Mouse (Mus musculus) lung, postnatal 25 days (tissue): Measurements from ENCODE around the gene Gm20388.
A peak's percentile ranks its signal among the peaks of the same experiment; 100 is the strongest.

Source experiments
- DNase-seq: peaks from one replicate; pipeline ENCODE4 v3.0.0; 2022; ENCODE audit warnings: low spot score

Gm20388 gene

GRCm38 (mm10) chr8:121360001-121360400, 1449.4 kb downstream of the Gm20388 start:
- no peak for DNase-seq

DNA sequence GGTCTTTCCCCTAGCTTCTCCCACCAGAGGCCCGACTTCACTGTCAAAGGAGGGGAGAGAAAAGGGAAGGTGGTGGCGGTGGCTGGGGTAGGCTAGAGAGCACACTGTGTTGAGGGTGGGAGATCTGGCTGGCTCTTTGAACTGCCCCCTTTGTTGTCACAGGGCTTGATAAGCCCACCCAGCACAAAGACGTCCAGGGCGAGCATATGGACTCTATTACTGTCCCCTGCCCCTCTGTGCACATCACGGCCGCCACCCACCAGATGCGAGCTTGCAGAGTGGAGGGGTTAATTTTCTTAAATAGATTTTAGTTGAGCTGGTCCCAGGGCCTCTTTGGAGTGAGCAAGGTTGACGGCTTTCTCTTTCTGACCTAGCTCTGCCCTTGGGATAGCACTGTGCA, 1450.5 kb downstream of the Gm20388 start:
- no peak for DNase-seq

- DNase-seq: no peak
Observed at GRCm38 (mm10) chr8:121364646-121365045, 1454.0 kb downstream of the Gm20388 start.

DNA sequence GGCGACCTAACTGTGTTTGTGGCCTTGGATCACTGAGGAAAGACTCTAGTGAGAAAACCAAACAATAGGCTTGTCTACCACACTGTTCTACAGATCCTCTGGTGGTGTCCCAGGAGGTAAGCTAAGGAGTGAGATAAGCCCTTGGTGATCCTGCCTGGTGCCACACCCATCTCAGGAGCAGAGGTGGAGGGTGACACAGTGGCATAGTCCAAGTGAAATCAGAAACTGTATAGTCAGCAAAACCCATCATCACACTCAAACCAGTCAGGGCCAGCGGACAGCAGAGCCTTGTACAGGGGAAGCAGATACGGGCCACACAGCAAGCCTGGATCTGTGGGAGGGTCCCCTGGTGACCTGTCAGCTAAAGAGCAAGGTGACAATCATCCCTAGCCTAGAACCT, 1454.5 kb downstream of the Gm20388 start:
- DNase-seq: no peak

- DNase-seq: no peak
Observed at GRCm38 (mm10) chr8:121366655-121367054, 1456.0 kb downstream of the Gm20388 start.

GRCm38 (mm10) chr8:121368799-121369198, 1458.2 kb downstream of the Gm20388 start:
- peak; percentile 36 for DNase-seq

- DNase-seq: no peak
Observed at GRCm38 (mm10) chr8:121369378-121369777, 1458.7 kb downstream of the Gm20388 start.

GRCm38 (mm10) chr8:121371287-121371686, 1460.6 kb downstream of the Gm20388 start:
- DNase-seq: no peak

DNA sequence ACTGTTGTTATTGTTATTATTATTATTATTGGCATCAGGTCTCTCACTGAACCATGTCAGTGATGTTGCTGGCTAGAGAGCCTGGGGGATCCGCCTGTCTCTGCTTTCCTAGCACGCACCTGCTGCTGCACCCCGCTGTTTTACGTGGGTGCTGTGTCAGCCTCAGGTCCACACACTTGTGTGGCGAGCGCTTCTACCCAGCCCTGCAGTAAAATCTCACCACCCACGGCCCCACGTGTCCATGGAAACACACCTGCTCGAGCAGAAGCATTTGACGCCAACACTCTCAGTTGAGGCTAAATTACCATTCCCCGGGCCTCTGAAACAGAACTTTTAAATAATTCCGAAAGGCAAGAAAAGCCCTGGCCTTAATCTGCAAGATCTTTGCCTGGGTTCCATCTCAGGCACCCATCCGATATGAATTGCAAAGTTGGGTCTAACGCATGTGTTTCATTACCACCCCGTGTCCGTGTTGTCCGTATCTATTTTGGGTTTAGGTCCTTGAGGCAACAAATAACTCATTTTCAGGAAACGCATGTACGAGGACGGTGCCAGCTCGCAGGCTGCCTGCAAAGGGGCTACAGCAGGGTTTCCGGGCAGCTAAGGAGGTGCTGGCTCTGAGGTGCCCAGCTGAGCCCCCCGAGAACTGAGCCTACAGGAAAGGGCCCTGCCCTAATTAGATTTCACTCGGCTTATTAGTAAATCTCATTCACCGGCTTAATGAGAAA, 1461.4 kb downstream of the Gm20388 start:
- no peak for DNase-seq

DNA sequence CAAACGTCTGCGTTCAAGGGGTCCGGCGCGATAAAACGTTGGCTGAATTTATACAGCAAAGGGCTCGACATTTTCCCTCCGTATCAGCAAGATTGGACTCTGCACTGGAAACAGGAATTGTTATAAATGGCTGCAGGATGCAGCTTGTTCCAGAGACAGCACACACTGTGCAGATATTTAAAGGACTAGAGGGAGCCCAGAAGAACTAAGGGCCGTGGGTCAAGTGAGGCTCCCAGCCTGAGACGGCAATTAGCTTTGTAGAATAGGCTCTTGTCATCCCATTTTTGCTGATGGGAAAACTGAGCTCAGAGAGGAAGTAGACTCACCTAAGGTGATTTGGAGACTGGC, 1462.0 kb downstream of the Gm20388 start:
- DNase-seq: no peak

DNA sequence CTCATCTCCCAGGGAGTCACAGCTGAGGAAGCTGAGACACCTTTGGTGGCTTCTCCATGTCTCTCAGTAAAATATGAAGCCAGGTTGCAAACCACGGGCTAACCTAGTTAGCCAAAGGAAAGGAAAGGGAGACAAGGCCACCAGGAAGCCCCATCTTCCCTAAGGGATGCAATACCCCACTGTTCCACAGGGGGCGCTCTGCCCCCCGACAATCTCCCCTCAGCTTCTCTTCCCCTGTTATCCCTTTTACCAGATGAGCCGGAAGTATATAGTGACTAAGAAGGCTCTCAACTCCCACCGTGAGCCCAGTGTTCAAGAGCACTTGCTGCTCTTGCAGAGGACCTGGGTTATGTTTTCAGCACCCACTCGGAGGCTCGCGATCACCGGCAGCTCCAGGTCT, 1463.6 kb downstream of the Gm20388 start:
- DNase-seq: no peak

GRCm38 (mm10) chr8:121374777-121375176, 1464.1 kb downstream of the Gm20388 start:
- DNase-seq: peak; percentile 35

GRCm38 (mm10) chr8:121376116-121376950, 1465.7 kb downstream of the Gm20388 start:
- peak; percentile 76 for DNase-seq

DNA sequence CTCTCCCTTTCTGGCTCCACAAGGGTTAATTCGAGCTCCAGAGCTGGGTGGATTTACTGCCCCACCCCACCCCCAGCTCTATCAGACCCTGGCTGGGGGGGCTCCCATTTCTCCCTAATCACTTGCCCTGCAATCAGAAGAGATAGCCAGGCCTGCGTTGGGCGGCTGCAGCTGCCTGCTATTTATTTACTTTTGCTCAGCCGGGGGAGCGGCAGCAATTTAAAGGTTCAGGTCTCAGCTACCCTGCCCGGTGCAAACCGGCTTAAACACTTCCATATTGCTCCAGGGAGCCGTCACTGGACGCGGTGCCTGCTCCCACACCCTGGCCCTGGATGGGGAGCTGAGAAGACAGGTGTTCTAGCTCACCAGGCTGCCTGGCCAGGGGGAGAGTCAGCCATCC, 1467.0 kb downstream of the Gm20388 start:
- no peak for DNase-seq

DNA sequence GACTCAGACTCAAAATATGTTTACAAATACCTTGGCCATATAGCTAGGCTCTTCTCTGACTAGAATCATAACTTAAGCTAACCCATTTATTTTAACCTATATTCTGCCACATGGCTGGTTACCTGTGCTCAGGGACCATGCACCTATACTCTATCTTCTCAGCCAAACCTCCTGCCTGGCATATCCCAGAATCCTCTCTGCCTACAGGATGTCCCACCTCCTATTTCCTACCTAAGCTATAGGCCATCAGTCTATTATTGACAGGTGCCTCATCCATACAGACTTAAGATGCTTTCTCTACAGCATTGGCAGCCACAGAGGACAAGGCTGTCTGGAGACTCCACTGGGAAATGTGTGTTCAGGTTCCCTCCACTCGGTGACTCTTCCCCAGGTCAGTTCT, 1468.7 kb downstream of the Gm20388 start:
- DNase-seq: no peak

DNA sequence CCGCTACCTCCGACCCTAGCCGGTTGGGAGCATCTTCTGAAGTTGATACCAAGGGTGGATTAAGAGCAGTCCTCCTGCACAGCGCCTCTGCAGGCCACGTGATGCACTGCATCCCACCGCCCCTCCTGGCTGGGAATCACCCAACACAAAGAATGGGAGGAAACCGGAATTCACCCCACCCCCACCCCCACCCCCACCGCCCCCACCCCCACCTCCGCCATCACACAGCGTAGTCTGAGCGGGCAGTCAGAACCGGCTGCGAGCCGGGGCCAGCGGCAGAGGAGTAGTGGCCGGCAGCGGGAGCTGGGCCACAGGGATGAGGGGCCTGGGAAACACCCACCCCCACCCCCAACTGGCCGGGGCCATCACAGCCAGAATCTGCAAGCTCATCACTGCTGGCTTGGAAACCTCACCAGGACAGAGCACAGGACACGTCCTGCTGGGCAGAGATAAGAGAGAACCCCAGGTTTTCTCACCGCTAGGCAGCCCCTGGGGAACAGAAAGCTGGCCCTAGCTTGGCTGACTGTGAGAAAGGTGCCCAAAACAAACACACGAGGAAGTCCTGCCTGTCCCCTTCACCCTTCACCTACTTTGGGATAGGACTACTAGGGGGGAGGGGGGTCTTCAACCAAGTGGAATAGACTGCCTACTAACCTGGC, 1472.1 kb downstream of the Gm20388 start:
- peak; percentile 76 for DNase-seq

DNA sequence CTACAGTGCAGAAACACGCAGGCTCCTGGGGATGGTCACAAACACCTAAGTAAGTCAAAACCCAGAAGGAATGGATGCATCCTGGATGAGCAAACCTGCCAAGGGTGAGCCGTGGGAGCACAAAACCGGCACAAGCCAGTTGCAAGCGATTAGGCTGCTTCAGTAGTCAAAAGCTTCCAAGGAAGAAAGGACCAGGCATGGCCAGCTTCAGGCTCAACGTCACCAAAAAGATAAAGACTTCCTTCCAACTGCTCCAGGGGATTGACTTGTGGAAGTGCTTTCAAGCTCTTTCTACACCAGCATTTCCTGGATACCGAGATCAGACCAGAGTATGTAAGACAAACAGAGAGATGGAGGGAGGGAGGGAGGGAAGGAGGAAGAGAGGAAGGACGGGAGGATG, 1474.9 kb downstream of the Gm20388 start:
- DNase-seq: no peak

DNA sequence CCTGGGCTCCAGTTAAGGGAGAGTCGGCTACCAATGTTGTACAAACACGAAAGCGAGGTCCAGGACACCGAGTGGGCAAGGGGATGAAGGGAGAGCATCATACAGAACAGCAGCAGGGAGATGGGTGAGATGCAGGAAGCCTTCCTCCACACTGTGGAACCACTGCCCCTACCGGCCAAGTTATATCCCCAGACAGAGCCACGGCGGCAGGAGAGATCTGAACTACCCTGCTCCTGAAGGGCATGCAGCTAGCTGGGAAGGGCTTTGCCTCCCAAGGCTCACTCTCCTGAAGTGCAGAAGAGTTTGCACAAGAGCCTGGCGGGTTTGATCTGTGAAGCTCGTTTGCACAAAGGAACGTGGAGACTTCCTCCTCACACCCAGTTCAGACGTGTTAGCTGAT, 1480.0 kb downstream of the Gm20388 start:
- DNase-seq: no peak

GRCm38 (mm10) chr8:121391254-121391653, 1480.6 kb downstream of the Gm20388 start:
- no peak for DNase-seq

- DNase-seq: no peak
Observed at GRCm38 (mm10) chr8:121391771-121392170, 1481.1 kb downstream of the Gm20388 start.

DNA sequence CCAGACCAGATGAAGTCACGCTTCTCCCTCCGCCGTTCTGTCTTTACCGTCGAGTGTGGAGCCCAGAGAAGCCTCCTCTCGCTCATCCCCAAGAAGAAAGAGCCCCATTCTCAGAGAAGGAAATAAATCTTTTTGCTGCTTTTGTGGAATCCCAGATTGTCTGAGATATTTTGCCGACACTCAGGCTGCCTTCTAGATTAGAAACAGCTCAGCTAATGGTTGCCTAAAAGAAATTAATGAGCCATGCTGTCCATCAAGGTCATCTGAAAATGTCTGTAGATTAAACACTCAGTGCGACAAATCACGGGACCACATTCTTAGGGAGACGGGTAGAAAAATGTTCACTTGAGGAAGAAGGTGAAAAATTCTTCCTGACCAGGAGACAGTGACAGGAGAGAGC, 1481.8 kb downstream of the Gm20388 start:
- no peak for DNase-seq

DNA sequence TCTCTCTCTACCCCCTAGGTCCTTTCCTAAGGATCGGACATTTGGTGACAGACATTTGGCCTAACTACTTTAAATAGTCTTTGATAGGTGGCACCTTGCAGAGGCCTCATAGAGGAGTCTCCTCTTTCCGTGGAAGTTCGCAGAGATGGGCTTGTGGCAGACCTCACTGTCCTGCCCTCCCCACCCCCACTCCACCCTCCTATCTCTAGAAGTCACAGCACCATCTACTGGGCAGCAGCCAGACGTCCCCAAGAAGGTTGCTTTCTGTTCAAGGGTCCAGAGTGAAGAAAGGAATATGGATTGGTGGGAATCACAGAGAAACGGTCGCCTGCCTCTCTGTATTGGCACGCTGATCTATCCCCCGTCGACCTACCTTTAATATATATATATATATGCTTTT, 1482.5 kb downstream of the Gm20388 start:
- DNase-seq: peak; percentile 23

- no peak for DNase-seq
Observed at GRCm38 (mm10) chr8:121394686-121395085, 1484.0 kb downstream of the Gm20388 start.
